Mouse (Mus musculus): Measurements from ENCODE around the gene Dph2.

- TF ChIP-seq CTCF (IDR thresholded peaks at IDR 0.05; ENCODE audit: insufficient read depth, low read depth, low read length) (no peak), POLR2A (IDR thresholded peaks at IDR 0.05; ENCODE audit: insufficient read depth, low read depth, low read length) (no peak)
These were observed 42.8 kb downstream of the Dph2 start for GRCm38 (mm10) chr4:117849063-117849462.
